Mouse (Mus musculus) intestine, embryonic 15.5 days (tissue): ENCODE measurements around the gene Ctbp2. TPM values are rescaled to one million over a fixed set of nuclear protein-coding genes. Genes with fewer than 3 reads are reported as not detected.

Source experiments
- ATAC-seq: fragments of 200-750 bp; cut with Nextera tagmentation; 2 replicates; pipeline ENCODE4 v1.8.0; 2017; ENCODE audit warnings: moderate TSS enrichment, moderate library complexity
- H3K27ac ChIP-seq: fragments of 300-500 bp; sonication (generic); 2 replicates; pipeline ENCODE4 v1.5.1; 2015; ENCODE audit warnings: mild to moderate bottlenecking, inconsistent platforms
- H3K27me3 ChIP-seq: fragments of 300-500 bp; sonication (generic); replicated peaks from 2 replicates; pipeline ENCODE4 v1.6.1; 2015; ENCODE audit warnings: inconsistent platforms
- H3K36me3 ChIP-seq: fragments of 300-500 bp; sonication (generic); 2 replicates; pipeline ENCODE4 v1.6.1; 2015; ENCODE audit warnings: inconsistent platforms
- H3K4me1 ChIP-seq: fragments of 300-500 bp; sonication (generic); replicated peaks from 2 replicates; pipeline ENCODE4 v1.6.1; 2015; ENCODE audit warnings: inconsistent platforms
- H3K4me2 ChIP-seq: fragments of 300-500 bp; sonication (generic); replicated peaks from 2 replicates; pipeline ENCODE4 v1.6.1; 2015; ENCODE audit warnings: mild to moderate bottlenecking, inconsistent platforms
- H3K4me3 ChIP-seq: fragments of 300-500 bp; sonication (generic); replicated peaks from 2 replicates; pipeline ENCODE4 v1.5.1; 2015; ENCODE audit warnings: inconsistent platforms
- H3K9ac ChIP-seq: fragments of 300-500 bp; sonication (generic); 2 replicates; pipeline ENCODE4 v1.6.1; 2015; ENCODE audit warnings: inconsistent platforms
- H3K9me3 ChIP-seq: fragments of 300-500 bp; sonication (generic); 2 replicates; pipeline ENCODE4 v1.6.1; 2016; ENCODE audit warnings: inconsistent platforms
- WGBS: fragments of 180-500 bp; shearing (Covaris S2); methylation state at CpG from one replicate; pipeline ENCODE4 v1.1.7; 2015; 5-methylcytosine and 5-hydroxymethylcytosine counted together
- polyA plus RNA-seq: library from polyadenylated mRNA; unstranded; fragments of >200 nt; fragmentation: Nextera tagmentation; extraction: Ambion mirVana; gene quantifications from 2 replicates; pipeline ENCODE4 v1.2.1, GENCODE M21; 2015

Ctbp2 gene
- polyA plus RNA-seq, 1 experiment from 2014 or later, result 85.5 TPM

- Histone ChIP-seq H3K27me3 (no peaks in the 10 kb centered on the region), H3K4me3 (no peak overlapping the region), H3K9ac (no peak overlapping the region), H3K4me2 (no peak overlapping the region), H3K4me1 (no peaks in the 10 kb centered on the region), H3K36me3 (0 out of 2 replicates have a peak, but pooled peaks cover 5% of the 10 kb centered on the region), H3K9me3 (no peaks in the 10 kb centered on the region), H3K27ac (no peak overlapping the region)
- ATAC-seq, result no peak
- WGBS, result 86% methylated on average over 9 of the region's 9 CpGs
Observed at GRCm38 (mm10) chr7:133073147-133073651, 51.0 kb downstream of the Ctbp2 start.

- H3K36me3 ChIP-seq, result 0 out of 2 replicates have a peak, but pooled peaks cover 5% of the 10 kb centered on the region
- no peaks in the 10 kb centered on the region for H3K27me3 ChIP-seq
- peaks cover 1% of the 10 kb centered on the region; the same call in 1 of the 2 replicates for H3K4me1 ChIP-seq
- H3K9me3 ChIP-seq, result no peaks in the 10 kb centered on the region
- H3K27ac ChIP-seq, result no peak overlapping the region
- no peak overlapping the region for H3K4me2 ChIP-seq
- no peak for ATAC-seq
- no peak overlapping the region for H3K9ac ChIP-seq
- 82% methylated on average over 4 of the region's 4 CpGs for WGBS
- H3K4me3 ChIP-seq, result no peak overlapping the region
Observed at GRCm38 (mm10) chr7:133072535-133072934, 51.6 kb downstream of the Ctbp2 start.

- no peak overlapping the region for H3K27ac ChIP-seq
- peaks cover 3% of the 10 kb centered on the region; the same call in 1 of the 2 replicates for H3K4me1 ChIP-seq
- WGBS, result 81% methylated on average over 7 of the region's 7 CpGs
Observed at GRCm38 (mm10) chr7:133067321-133067841, 56.8 kb downstream of the Ctbp2 start.

GRCm38 (mm10) chr7:133066776-133067175 lies 57.4 kb downstream of the Ctbp2 start:
- no peak overlapping the region for H3K27ac ChIP-seq
- no peaks in the 10 kb centered on the region for H3K9me3 ChIP-seq
- H3K4me3 ChIP-seq, result no peak overlapping the region
- peaks cover 3% of the 10 kb centered on the region; the same call in 1 of the 2 replicates for H3K4me1 ChIP-seq
- H3K9ac ChIP-seq, result no peak overlapping the region
- 0 out of 2 replicates have a peak, but pooled peaks cover 4% of the 10 kb centered on the region for H3K36me3 ChIP-seq
- H3K27me3 ChIP-seq, result no peaks in the 10 kb centered on the region
- WGBS, result 58% methylated on average over 6 of the region's 6 CpGs
- H3K4me2 ChIP-seq, result no peak overlapping the region
- no peak for ATAC-seq

More at GRCm38 (mm10) chr7:133067321-133067841, 56.8 kb downstream of the Ctbp2 start:
- Histone ChIP-seq H3K9me3 (no peaks in the 10 kb centered on the region), H3K4me2 (no peak overlapping the region), H3K27me3 (no peaks in the 10 kb centered on the region), H3K4me3 (no peak overlapping the region), H3K9ac (no peak overlapping the region), H3K36me3 (0 out of 2 replicates have a peak, but pooled peaks cover 4% of the 10 kb centered on the region)
- ATAC-seq, result no peak

- Histone ChIP-seq H3K4me3 (no peak overlapping the region), H3K27me3 (no peaks in the 10 kb centered on the region), H3K4me2 (no peak overlapping the region), H3K4me1 (peaks cover 18% of the 10 kb centered on the region), H3K36me3 (0 out of 2 replicates have a peak, but pooled peaks cover 4% of the 10 kb centered on the region), H3K9ac (no peak overlapping the region), H3K27ac (no peak overlapping the region), H3K9me3 (no peaks in the 10 kb centered on the region)
- ATAC-seq, result no peak
- 68% methylated on average over 3 of the region's 3 CpGs for WGBS
Observed at GRCm38 (mm10) chr7:133062055-133062454, 62.1 kb downstream of the Ctbp2 start.

- Histone ChIP-seq H3K9me3 (no peaks in the 10 kb centered on the region), H3K4me3 (no peak overlapping the region), H3K9ac (no peak overlapping the region), H3K4me2 (no peak overlapping the region), H3K27ac (no peak overlapping the region), H3K27me3 (no peaks in the 10 kb centered on the region), H3K36me3 (0 out of 2 replicates have a peak, but pooled peaks cover 4% of the 10 kb centered on the region), H3K4me1 (peaks cover 18% of the 10 kb centered on the region)
- 88% methylated on average over 6 of the region's 6 CpGs for whole genome bisulfite sequencing
- ATAC-seq, result no peak
Observed at GRCm38 (mm10) chr7:133060170-133060569, 64.0 kb downstream of the Ctbp2 start.

- Histone ChIP-seq H3K4me1 (peaks cover 18% of the 10 kb centered on the region), H3K9ac (no peak overlapping the region)
- WGBS, result 61% methylated on average over 9 of the region's 9 CpGs
Observed at GRCm38 (mm10) chr7:133059517-133060104, 64.5 kb downstream of the Ctbp2 start.

GRCm38 (mm10) chr7:133059150-133059509 lies 65.0 kb downstream of the Ctbp2 start:
- H3K4me3 ChIP-seq, result no peak overlapping the region
- no peak overlapping the region for H3K27ac ChIP-seq
- H3K36me3 ChIP-seq, result 0 out of 2 replicates have a peak, but pooled peaks cover 3% of the 10 kb centered on the region
- no peaks in the 10 kb centered on the region for H3K9me3 ChIP-seq
- peaks cover 20% of the 10 kb centered on the region for H3K4me1 ChIP-seq
- H3K4me2 ChIP-seq, result no peak overlapping the region
- H3K9ac ChIP-seq, result no peak overlapping the region
- ATAC-seq, result no peak
- WGBS, result 55% methylated on average over 6 of the region's 6 CpGs
- no peaks in the 10 kb centered on the region for H3K27me3 ChIP-seq

More at GRCm38 (mm10) chr7:133059517-133060104, 64.5 kb downstream of the Ctbp2 start:
- H3K4me3 ChIP-seq, result no peak overlapping the region
- no peak for ATAC-seq
- no peak overlapping the region for H3K27ac ChIP-seq
- 0 out of 2 replicates have a peak, but pooled peaks cover 4% of the 10 kb centered on the region for H3K36me3 ChIP-seq
- H3K9me3 ChIP-seq, result no peaks in the 10 kb centered on the region
- H3K4me2 ChIP-seq, result no peak overlapping the region
- H3K27me3 ChIP-seq, result no peaks in the 10 kb centered on the region

- Histone ChIP-seq H3K9me3 (no peaks in the 10 kb centered on the region), H3K4me1 (peaks cover 24% of the 10 kb centered on the region), H3K4me2 (no peak overlapping the region), H3K27me3 (no peaks in the 10 kb centered on the region), H3K4me3 (no peak overlapping the region), H3K36me3 (no peaks in the 10 kb centered on the region), H3K9ac (no peak overlapping the region), H3K27ac (no peak overlapping the region)
- 87% methylated on average over 12 of the region's 12 CpGs for WGBS
- ATAC-seq, result peak; percentile 58; the same call in 1 of the 2 replicates
Observed at GRCm38 (mm10) chr7:133058496-133059149, 65.5 kb downstream of the Ctbp2 start.

GRCm38 (mm10) chr7:133056924-133057323 lies 67.2 kb downstream of the Ctbp2 start:
- 92% methylated on average over 8 of the region's 8 CpGs for WGBS
- no peak for ATAC-seq
- no peak overlapping the region for H3K27ac ChIP-seq

GRCm38 (mm10) chr7:133054486-133054885 lies 69.7 kb downstream of the Ctbp2 start:
- H3K36me3 ChIP-seq, result no peaks in the 10 kb centered on the region
- no peaks in the 10 kb centered on the region for H3K9me3 ChIP-seq
- no peak overlapping the region for H3K27ac ChIP-seq
- no peaks in the 10 kb centered on the region for H3K27me3 ChIP-seq
- no peak overlapping the region for H3K4me2 ChIP-seq
- peaks cover 36% of the 10 kb centered on the region for H3K4me1 ChIP-seq
- 92% methylated on average over 5 of the region's 5 CpGs for WGBS
- H3K4me3 ChIP-seq, result no peak overlapping the region
- H3K9ac ChIP-seq, result no peak overlapping the region
- ATAC-seq, result no peak

More at GRCm38 (mm10) chr7:133056924-133057323, 67.2 kb downstream of the Ctbp2 start:
- no peaks in the 10 kb centered on the region for H3K27me3 ChIP-seq
- peaks cover 34% of the 10 kb centered on the region for H3K4me1 ChIP-seq
- H3K9me3 ChIP-seq, result no peaks in the 10 kb centered on the region
- H3K9ac ChIP-seq, result no peak overlapping the region
- H3K4me2 ChIP-seq, result no peak overlapping the region
- H3K4me3 ChIP-seq, result no peak overlapping the region
- H3K36me3 ChIP-seq, result no peaks in the 10 kb centered on the region

- no peak for ATAC-seq
- no peak overlapping the region for H3K4me2 ChIP-seq
- WGBS, result 84% methylated on average over 9 of the region's 9 CpGs
- no peak overlapping the region for H3K9ac ChIP-seq
- no peak overlapping the region for H3K4me3 ChIP-seq
- H3K36me3 ChIP-seq, result no peaks in the 10 kb centered on the region
- no peaks in the 10 kb centered on the region for H3K9me3 ChIP-seq
- H3K4me1 ChIP-seq, result peaks cover 29% of the 10 kb centered on the region
- no peak overlapping the region for H3K27ac ChIP-seq
- H3K27me3 ChIP-seq, result no peaks in the 10 kb centered on the region
Observed at GRCm38 (mm10) chr7:133053757-133054156, 70.4 kb downstream of the Ctbp2 start.
